Mouse (Mus musculus) neural tube, embryonic 13.5 days (tissue): Measurements from ENCODE around the gene Mt1. TPM values are rescaled to one million over a fixed set of nuclear protein-coding genes. Genes with fewer than 3 reads are reported as not detected.

Experiments used
- ATAC-seq: fragments of 200-750 bp; cut with Nextera tagmentation; 2 replicates; pipeline ENCODE4 v1.8.0; 2017; ENCODE audit warnings: low read depth, mild to moderate bottlenecking, moderate TSS enrichment, moderate library complexity
- H3K27ac ChIP-seq: fragments of 300-500 bp; sonication (generic); replicated peaks from 2 replicates; pipeline ENCODE4 v1.5.1; 2015; ENCODE audit warnings: moderate library complexity, mild to moderate bottlenecking, inconsistent platforms
- H3K27me3 ChIP-seq: fragments of 300-500 bp; sonication (generic); 2 replicates; pipeline ENCODE4 v1.6.1; 2015; ENCODE audit warnings: mild to moderate bottlenecking, inconsistent platforms
- H3K36me3 ChIP-seq: fragments of 300-500 bp; sonication (generic); 2 replicates; pipeline ENCODE4 v1.6.1; 2015; ENCODE audit warnings: mild to moderate bottlenecking, inconsistent platforms
- H3K4me1 ChIP-seq: fragments of 300-500 bp; sonication (generic); replicated peaks from 2 replicates; pipeline ENCODE4 v1.6.1; 2015; ENCODE audit warnings: inconsistent platforms
- H3K4me2 ChIP-seq: fragments of 300-500 bp; sonication (generic); 2 replicates; pipeline ENCODE4 v1.6.1; 2015; ENCODE audit warnings: inconsistent platforms, mild to moderate bottlenecking, moderate library complexity
- H3K4me3 ChIP-seq: fragments of 300-500 bp; sonication (generic); 2 replicates; pipeline ENCODE4 v1.5.1; 2015; ENCODE audit warnings: mild to moderate bottlenecking, inconsistent platforms
- H3K9ac ChIP-seq: fragments of 300-500 bp; sonication (generic); 2 replicates; pipeline ENCODE4 v1.6.1; 2015; ENCODE audit warnings: moderate library complexity, mild to moderate bottlenecking, inconsistent platforms
- H3K9me3 ChIP-seq: fragments of 300-500 bp; sonication (generic); 2 replicates; pipeline ENCODE4 v1.6.1; 2016; ENCODE audit warnings: inconsistent platforms
- WGBS: fragments of 180-500 bp; shearing (Covaris S2); methylation state at CpG from one replicate; pipeline ENCODE4 v1.1.7; 2015; 5-methylcytosine and 5-hydroxymethylcytosine counted together
- polyA plus RNA-seq: library from polyadenylated mRNA; unstranded; fragments of >200 nt; fragmentation: Nextera tagmentation; extraction: Ambion mirVana; gene quantifications from 2 replicates; pipeline ENCODE4 v1.2.1, GENCODE M21; 2015

Gene Mt1
- polyA plus RNA-seq, 1 experiment from 2014 or later, result 55.6 TPM

- 19% methylated on average over 7 of the region's 7 CpGs for WGBS
- ATAC-seq, result no peak
Observed at GRCm38 (mm10) chr8:94174619-94175213, 4.2 kb upstream of the Mt1 start.

GRCm38 (mm10) chr8:94177716-94178390 lies 1.0 kb upstream of the Mt1 start:
- H3K4me3 ChIP-seq, result no peak overlapping the region
- WGBS, result 66% methylated on average over 7 of the region's 7 CpGs
- H3K4me2 ChIP-seq, result no peak overlapping the region
- no peaks in the 10 kb centered on the region for H3K9me3 ChIP-seq
- no peak overlapping the region for H3K9ac ChIP-seq
- no peak for ATAC-seq
- no peaks in the 10 kb centered on the region for H3K36me3 ChIP-seq
- no peak overlapping the region for H3K27ac ChIP-seq
- H3K4me1 ChIP-seq, result peaks cover 35% of the 10 kb centered on the region
- peaks cover 98% of the 10 kb centered on the region for H3K27me3 ChIP-seq

More at GRCm38 (mm10) chr8:94174619-94175213, 4.2 kb upstream of the Mt1 start:
- no peak overlapping the region for H3K27ac ChIP-seq
- no peak overlapping the region for H3K9ac ChIP-seq
- no peaks in the 10 kb centered on the region for H3K9me3 ChIP-seq
- H3K4me1 ChIP-seq, result peaks cover 38% of the 10 kb centered on the region
- peaks cover 100% of the 10 kb centered on the region for H3K27me3 ChIP-seq
- no peaks in the 10 kb centered on the region for H3K36me3 ChIP-seq
- no peak overlapping the region for H3K4me3 ChIP-seq
- no peak overlapping the region for H3K4me2 ChIP-seq

DNA sequence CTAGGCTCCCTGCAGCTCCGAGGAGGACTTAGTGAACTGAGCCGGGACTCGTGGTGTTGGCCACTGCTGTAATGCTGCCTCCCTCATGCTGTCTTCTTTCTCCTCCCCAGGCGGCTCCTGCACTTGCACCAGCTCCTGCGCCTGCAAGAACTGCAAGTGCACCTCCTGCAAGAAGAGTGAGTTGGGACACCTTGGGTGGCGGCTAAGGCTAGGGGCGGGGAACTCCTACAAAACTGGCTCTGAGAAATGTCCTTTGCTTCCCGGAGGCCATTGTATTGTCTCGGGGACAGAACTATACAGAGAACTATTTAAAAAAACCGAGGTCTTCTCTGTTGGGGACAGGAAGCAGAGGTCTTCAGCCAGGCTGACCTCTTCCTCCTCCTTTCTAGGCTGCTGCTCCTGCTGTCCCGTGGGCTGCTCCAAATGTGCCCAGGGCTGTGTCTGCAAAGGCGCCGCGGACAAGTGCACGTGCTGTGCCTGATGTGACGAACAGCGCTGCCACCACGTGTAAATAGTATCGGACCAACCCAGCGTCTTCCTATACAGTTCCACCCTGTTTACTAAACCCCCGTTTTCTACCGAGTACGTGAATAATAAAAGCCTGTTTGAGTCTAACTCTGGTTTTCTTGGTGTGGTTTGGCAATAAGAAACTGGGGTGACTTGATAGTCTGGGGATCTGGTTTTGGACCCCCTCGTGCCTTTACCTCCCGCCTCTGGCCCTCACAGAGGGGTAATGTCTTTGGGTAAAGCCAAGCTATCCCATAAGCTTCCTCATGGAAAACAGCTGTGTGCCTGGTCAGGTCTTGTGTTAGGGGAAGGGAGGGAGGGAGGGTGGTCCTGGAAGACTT lies 1.1 kb downstream of the Mt1 start:
- no peak; the same call in 1 of the 2 replicates for ATAC-seq
- H3K27ac ChIP-seq, result no peak overlapping the region
- peak overlapping the region; percentile 43 for H3K4me3 ChIP-seq
- H3K4me2 ChIP-seq, result peak overlapping the region; percentile 87
- H3K9me3 ChIP-seq, result no peaks in the 10 kb centered on the region
- WGBS, result 2% methylated on average over 25 of the region's 25 CpGs
- H3K36me3 ChIP-seq, result no peaks in the 10 kb centered on the region
- peaks cover 32% of the 10 kb centered on the region for H3K4me1 ChIP-seq
- H3K27me3 ChIP-seq, result peaks cover 98% of the 10 kb centered on the region
- peak overlapping the region; percentile 56; the same call in 1 of the 2 replicates for H3K9ac ChIP-seq

DNA sequence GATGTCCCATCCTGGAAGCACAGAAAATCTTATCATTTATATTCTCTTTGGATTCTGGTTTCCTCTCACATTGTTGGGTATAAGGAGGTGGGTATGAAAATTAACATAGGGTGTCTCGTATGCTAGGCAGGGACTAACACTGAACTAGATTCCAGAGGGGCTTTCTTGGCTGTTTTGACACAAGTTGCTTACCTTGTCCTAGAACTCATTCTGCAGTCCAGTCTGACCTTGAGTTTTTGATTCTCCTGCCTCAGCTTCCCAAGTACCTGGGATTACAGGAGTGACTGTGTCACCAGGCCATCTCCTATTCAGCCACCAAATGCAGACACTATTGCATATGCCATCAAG lies 1.7 kb downstream of the Mt1 start:
- H3K4me1 ChIP-seq, result peaks cover 32% of the 10 kb centered on the region
- H3K27ac ChIP-seq, result no peak overlapping the region
- H3K4me3 ChIP-seq, result no peak overlapping the region
- H3K9ac ChIP-seq, result no peak overlapping the region
- no peaks in the 10 kb centered on the region for H3K36me3 ChIP-seq
- 85% methylated on average over 1 of the region's 1 CpGs for WGBS
- H3K4me2 ChIP-seq, result no peak overlapping the region
- H3K9me3 ChIP-seq, result no peaks in the 10 kb centered on the region
- H3K27me3 ChIP-seq, result peaks cover 98% of the 10 kb centered on the region
- ATAC-seq, result no peak

DNA sequence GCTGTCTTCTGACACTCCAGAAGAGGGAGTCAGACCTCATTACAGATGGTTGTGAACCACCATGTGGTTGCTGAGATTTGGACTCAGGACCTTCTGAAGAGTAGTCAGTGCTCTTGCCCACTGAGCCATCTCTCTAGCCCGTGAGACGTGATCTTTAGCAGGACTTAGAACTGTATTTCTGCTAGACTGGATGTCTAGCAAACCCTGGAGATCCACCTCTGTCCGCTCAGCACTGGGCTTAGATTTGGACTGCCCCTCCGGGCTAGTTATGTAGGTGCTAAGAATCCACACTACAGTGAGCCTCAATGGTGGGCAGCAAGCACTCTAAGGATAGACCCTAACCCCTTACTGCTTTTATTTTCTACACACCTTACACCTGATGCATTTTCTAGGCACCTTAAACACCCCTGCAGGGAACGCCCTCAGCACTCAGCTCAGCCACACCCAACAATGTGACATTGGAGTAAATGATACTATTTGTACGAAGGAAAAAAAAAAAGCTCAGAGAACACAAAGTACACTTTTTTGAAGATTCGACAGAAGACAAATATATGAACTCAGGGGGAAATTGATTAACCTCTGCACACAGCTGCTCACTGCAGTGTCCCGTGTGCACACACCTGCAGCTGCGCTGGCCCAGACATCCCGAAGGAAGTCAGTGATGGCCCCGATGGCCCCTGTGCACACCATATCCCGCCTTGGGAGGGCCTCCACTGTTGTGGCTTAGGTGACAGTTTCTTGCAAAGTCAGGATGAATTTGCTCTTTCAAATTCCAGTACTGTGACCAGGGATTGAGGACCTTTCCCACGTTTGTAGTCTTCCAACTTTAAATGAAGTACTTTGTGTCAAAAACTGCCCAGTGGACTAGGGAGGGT lies 3.4 kb downstream of the Mt1 start:
- ATAC-seq, result no peak
- H3K4me2 ChIP-seq, result peak overlapping the region; percentile 44; the same call in 1 of the 2 replicates
- H3K9me3 ChIP-seq, result no peaks in the 10 kb centered on the region
- H3K27me3 ChIP-seq, result peaks cover 98% of the 10 kb centered on the region
- peaks cover 42% of the 10 kb centered on the region for H3K4me1 ChIP-seq
- no peak overlapping the region for H3K9ac ChIP-seq
- no peak overlapping the region for H3K27ac ChIP-seq
- no peak overlapping the region for H3K4me3 ChIP-seq
- no peaks in the 10 kb centered on the region for H3K36me3 ChIP-seq
- 59% methylated on average over 13 of the region's 13 CpGs for WGBS

GRCm38 (mm10) chr8:94183117-94183516 lies 4.2 kb downstream of the Mt1 start:
- H3K27me3 ChIP-seq, result peaks cover 95% of the 10 kb centered on the region
- under 1% methylated on average over 16 of the region's 16 CpGs for WGBS

GRCm38 (mm10) chr8:94184357-94184843 lies 5.5 kb downstream of the Mt1 start:
- no peak for ATAC-seq
- Histone ChIP-seq H3K27ac (no peak overlapping the region), H3K9me3 (no peaks in the 10 kb centered on the region), H3K4me1 (peaks cover 39% of the 10 kb centered on the region), H3K36me3 (no peaks in the 10 kb centered on the region), H3K27me3 (peaks cover 82% of the 10 kb centered on the region), H3K4me2 (no peak overlapping the region), H3K4me3 (no peak overlapping the region), H3K9ac (no peak overlapping the region)
- 21% methylated on average over 12 of the region's 12 CpGs for WGBS

More at GRCm38 (mm10) chr8:94183117-94183516, 4.2 kb downstream of the Mt1 start:
- Histone ChIP-seq H3K4me3 (peak overlapping the region; percentile 18), H3K9me3 (no peaks in the 10 kb centered on the region), H3K9ac (no peak overlapping the region; the same call in 1 of the 2 replicates), H3K4me1 (peaks cover 49% of the 10 kb centered on the region), H3K36me3 (no peaks in the 10 kb centered on the region), H3K4me2 (peak overlapping the region; percentile 44), H3K27ac (no peak overlapping the region)
- 0 out of 2 replicates have a peak, but pooled peaks have one; percentile 42 for ATAC-seq

DNA sequence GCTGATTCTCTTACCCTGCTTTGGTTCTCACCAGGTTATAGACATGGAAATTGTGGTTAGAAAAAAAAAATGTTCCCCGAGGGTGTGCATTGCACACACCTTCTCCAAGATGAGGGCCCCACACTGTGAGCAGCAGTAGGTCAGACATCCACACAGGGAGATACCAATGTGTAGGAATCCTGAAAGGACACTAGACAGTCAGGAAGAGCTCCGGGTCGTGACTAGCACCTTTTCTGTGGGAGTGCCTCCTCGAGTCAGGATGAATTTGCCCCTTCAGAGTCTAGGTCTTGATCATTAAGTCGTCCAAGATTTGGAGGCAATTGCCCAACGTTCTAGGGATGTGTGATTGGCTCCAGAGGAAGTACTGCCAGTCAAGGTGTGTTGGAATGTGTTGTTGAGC lies 6.9 kb downstream of the Mt1 start:
- H3K27ac ChIP-seq, result no peak overlapping the region
- no peak overlapping the region for H3K9ac ChIP-seq
- H3K9me3 ChIP-seq, result no peaks in the 10 kb centered on the region
- peaks cover 30% of the 10 kb centered on the region for H3K4me1 ChIP-seq
- 59% methylated on average over 6 of the region's 6 CpGs for WGBS
- ATAC-seq, result no peak
- H3K36me3 ChIP-seq, result no peaks in the 10 kb centered on the region
- no peak overlapping the region for H3K4me2 ChIP-seq
- H3K4me3 ChIP-seq, result no peak overlapping the region
- peaks cover 73% of the 10 kb centered on the region for H3K27me3 ChIP-seq

DNA sequence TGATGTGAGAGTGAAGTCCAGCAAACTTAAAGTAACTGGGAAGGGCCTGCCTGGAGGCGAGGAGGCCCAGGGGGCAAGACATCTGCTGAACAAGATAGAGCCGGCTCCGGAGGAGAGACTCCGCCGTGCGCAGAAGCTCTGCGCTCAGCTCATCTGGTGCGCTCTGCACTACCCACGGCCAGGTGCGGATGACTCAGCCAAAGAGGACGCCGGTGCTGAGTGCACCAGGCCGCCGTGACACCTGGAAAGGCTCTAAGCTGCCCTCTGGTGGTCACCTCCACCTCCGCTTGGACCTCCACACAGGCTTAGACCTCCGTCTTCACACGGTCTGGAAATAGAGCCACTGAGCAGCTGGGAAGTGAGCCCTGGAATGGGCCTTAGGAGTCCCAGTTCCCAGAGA lies 7.7 kb downstream of the Mt1 start:
- 3% methylated on average over 17 of the region's 17 CpGs for WGBS
- ATAC-seq, result peak; percentile 59
- no peaks in the 10 kb centered on the region for H3K36me3 ChIP-seq
- H3K9ac ChIP-seq, result no peak overlapping the region
- H3K4me3 ChIP-seq, result no peak overlapping the region
- no peak overlapping the region for H3K27ac ChIP-seq
- peaks cover 36% of the 10 kb centered on the region for H3K4me1 ChIP-seq
- no peaks in the 10 kb centered on the region for H3K9me3 ChIP-seq
- H3K4me2 ChIP-seq, result peak overlapping the region; percentile 32
- H3K27me3 ChIP-seq, result peaks cover 68% of the 10 kb centered on the region

- ATAC-seq, result no peak
- 26% methylated on average over 21 of the region's 21 CpGs for WGBS
- H3K36me3 ChIP-seq, result no peaks in the 10 kb centered on the region
- no peak overlapping the region for H3K9ac ChIP-seq
- peaks cover 59% of the 10 kb centered on the region for H3K27me3 ChIP-seq
- no peak overlapping the region for H3K4me3 ChIP-seq
- H3K4me1 ChIP-seq, result peaks cover 36% of the 10 kb centered on the region
- no peaks in the 10 kb centered on the region for H3K9me3 ChIP-seq
- peak overlapping the region; percentile 32; the same call in 1 of the 2 replicates for H3K4me2 ChIP-seq
- H3K27ac ChIP-seq, result no peak overlapping the region
Observed at GRCm38 (mm10) chr8:94187290-94188002, 8.6 kb downstream of the Mt1 start.
